Mouse (Mus musculus) gastrocnemius, postnatal 10 days (tissue): ENCODE measurements around the gene Dmrt2. TPM values are rescaled to one million over a fixed set of nuclear protein-coding genes. Genes with fewer than 3 reads are reported as not detected.

Source experiments
- DNase-seq: peaks from one replicate; pipeline ENCODE4 v3.0.0; 2021; ENCODE audit warnings: mixed read lengths
- long read RNA-seq, 2 experiments: library from polyadenylated mRNA; stranded (forward); transcript quantifications; one replicate each; pipeline ENCODE4 v2.0.0; 2021
- total RNA-seq, 2 experiments: library from RNA; stranded (reverse); gene quantifications; 2 replicates each; pipeline ENCODE4 v1.2.3; 2021

Dmrt2 gene
- total RNA-seq: 1 to 10 TPM; 5.3 to 6.4 TPM
- long read RNA-seq, experiment 1, transcript Dmrt2-201 (4 exons, 2,337 nt): major isoform, 12 of 24 reads
- long read RNA-seq, experiment 1, partial matches to known transcripts: 0 of 24 reads
- long read RNA-seq, experiment 1, other reads (novel, unspliced or antisense): 12 of 24 reads
- long read RNA-seq, experiment 2, partial matches to known transcripts: 2 of 12 reads
- long read RNA-seq, experiment 2, other reads (novel, unspliced or antisense): 6 of 12 reads

GRCm38 (mm10) chr19:25672101-25672950 lies at the start of gene Dmrt2:
TSS of gene Dmrt2 (plus strand) at chr19:25672411.
- peak; percentile 75 for DNase-seq

DNA sequence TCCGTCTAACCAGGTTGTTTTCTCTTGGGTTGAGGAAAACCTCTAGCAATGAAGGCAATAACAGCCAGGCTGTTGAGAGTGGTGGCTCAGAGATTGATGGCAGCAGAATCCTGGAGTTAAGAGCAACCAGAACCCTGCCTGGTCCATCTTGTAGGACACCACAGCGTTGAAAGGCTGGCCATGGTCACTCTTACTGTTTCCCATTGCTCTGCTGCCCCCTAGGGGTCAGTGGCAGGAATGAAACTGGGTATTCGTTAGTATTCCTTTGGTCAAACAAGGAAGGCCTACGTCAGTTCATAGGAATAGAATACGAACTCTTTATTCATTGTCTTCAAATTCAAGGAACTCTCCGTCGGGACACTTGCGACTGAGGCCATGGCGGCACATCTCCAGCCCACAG lies 43.7 kb upstream of the Dmrt2 start:
- peak; percentile 73 for DNase-seq

DNA sequence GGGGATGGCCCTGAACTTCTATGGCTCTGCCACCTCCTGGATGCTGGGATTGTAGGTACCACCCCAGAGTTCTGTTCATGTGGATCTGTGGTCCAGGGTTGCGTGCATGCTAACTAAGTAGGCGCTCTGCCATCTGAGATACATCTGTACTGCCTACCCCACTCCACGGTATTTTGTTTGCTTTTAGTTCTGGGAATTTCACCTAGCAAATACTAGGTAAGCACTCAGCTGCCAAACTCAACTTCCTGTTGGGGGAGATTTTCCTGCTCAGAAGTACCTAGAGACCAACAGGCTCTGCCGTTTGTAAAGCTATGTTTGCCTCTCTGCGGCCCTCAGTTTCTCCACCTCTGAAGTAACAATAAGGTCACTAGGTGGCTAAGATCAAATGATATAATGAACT lies 37.1 kb upstream of the Dmrt2 start:
- DNase-seq: no peak

GRCm38 (mm10) chr19:25635622-25636244 lies 36.5 kb upstream of the Dmrt2 start:
- DNase-seq: peak; percentile 72

DNA sequence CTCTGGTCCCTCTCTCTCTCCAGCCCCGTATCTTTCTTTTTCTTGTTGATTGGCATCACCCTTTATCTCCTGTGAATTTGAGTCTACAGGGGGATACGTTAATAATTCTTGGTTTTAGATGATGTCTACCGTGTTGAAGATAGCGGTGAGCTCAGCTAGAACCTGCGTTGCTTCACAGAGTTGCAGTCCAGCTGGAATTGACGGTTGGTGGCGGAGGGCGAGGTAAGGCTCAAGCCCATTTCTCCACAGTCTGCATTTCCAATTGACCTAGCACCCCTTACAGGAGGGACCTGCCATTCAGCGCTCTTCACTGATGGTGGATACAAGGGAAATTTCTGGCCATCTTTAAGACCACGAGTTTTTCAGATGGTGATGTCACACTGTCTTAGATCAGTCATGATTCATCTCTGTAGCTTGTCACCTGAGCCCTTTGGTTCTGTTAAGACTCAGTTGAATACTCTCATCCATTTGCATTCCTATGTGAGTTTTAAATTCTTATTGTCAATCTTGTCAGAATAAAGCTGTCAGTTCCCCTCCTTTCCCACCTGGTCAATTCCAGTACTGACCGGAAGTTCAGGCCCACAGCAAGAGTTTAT lies 33.3 kb upstream of the Dmrt2 start:
- no peak for DNase-seq

- no peak for DNase-seq
Observed at GRCm38 (mm10) chr19:25641786-25642185, 30.4 kb upstream of the Dmrt2 start.

DNA sequence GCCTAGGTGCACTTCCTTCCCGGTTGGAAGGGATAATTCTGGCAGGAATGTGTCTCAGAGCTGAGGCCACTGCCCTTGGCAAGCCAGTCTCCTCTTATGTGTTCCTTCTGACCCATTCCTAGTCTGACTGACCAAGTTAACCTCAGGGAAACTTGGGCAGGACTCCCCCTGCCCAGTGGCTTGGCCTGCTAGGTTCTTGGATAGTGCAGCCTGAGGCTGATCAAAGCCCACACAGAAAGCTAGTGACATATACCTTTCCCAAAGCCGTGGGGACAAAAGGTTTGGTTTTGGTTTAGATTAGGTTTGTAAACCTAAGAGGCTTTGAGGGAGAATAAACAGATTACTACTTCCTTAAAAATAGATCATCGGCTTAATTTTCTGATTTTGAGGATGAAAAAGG lies 25.1 kb upstream of the Dmrt2 start:
- no peak for DNase-seq

- DNase-seq: no peak
Observed at GRCm38 (mm10) chr19:25648701-25649100, 23.5 kb upstream of the Dmrt2 start.

- no peak for DNase-seq
Observed at GRCm38 (mm10) chr19:25650474-25650873, 21.7 kb upstream of the Dmrt2 start.

DNA sequence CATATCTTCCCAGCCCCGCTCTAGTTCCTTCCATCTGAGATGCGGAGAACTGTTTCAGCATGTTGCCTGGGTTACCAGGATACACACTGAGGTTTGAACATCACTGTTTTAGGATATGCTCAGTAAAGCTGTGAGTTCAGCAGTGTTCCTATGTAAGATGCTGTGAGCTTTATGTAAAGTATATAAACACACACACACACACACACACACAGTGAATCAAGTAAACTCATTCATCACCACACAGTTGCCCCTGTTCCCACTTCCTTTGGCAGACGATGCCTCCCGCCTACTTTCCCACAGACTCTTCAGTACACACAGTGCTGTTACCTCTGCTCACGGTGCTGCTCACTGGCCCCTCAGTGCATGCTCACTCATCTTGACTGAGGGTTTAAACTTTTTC lies 19.7 kb upstream of the Dmrt2 start:
- DNase-seq: no peak

GRCm38 (mm10) chr19:25654034-25654749 lies 18.0 kb upstream of the Dmrt2 start:
- no peak for DNase-seq

DNA sequence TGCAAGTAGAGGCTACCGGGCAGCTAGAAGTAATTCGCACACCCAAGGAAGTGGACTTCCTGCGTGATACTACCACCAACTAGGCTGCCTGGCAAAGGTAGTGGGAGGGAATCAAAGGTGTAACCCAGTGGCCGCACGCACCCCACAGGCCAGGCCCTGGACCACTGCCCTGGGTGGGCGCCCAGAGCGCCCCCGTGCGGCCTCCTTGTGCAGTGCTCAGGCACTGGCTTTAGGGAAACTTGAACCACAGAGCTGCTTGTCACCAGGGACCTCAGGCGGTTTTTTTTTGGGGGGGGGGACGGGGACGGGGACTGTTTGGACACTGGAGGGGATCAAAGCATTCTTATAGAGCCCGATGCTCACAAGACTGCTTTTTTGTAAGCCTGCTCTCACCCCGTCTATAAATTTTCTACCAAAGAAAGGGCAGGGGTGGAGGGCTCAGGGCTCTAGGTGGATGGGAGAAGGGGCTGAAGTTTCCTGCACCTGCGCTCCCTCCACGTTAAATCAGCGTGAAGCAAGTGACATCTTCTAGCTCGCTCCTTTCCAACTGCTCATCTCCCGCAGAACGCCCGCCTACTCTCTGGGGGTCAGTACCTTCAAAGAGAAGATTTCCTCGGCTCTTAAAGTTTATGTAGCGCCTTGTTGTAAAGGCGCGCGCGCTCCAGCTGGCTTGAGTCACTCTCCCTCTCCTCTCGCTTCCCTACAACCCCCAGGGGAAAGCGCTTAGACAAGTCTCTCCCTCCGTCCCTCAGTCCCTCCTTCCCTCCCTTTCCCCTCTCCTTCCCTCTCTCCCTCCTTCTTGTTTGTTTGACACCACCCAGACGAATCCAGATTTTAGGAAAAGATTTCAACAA lies 6.5 kb upstream of the Dmrt2 start:
- peak; percentile 28 for DNase-seq

GRCm38 (mm10) chr19:25667836-25668235 lies 4.4 kb upstream of the Dmrt2 start:
- DNase-seq: no peak

DNA sequence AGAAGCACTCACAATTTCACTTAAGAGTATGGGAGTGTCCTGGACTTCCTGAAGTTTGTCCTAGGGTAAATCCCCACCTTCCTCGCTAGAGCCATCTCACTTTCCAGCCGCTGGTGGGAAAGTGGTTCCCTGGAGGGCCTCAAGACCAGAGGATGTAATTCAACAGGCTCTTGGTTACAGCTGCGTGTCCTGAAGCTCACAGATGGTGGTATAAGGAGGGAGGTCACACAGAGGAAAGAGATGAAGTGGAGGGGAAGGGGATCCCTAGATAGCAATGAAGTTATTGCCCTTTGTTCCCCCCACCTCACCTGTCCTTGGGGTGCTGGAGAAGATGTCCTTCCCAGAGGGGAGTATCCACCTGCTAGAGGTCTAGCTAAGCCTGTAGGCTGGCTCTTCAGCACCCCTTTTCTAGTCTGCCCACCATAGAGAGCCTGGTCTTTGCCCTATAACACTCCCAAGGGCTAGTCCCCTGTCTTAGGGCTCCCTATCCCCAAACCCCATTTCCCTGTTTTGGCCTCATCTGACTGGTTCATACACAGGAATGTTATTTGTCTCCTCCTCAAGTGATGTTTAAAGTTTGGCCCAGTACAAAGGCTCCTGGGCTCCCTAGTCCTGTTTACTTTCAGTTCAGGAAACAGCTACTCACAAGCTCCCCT lies 2.5 kb upstream of the Dmrt2 start:
- DNase-seq: no peak

DNA sequence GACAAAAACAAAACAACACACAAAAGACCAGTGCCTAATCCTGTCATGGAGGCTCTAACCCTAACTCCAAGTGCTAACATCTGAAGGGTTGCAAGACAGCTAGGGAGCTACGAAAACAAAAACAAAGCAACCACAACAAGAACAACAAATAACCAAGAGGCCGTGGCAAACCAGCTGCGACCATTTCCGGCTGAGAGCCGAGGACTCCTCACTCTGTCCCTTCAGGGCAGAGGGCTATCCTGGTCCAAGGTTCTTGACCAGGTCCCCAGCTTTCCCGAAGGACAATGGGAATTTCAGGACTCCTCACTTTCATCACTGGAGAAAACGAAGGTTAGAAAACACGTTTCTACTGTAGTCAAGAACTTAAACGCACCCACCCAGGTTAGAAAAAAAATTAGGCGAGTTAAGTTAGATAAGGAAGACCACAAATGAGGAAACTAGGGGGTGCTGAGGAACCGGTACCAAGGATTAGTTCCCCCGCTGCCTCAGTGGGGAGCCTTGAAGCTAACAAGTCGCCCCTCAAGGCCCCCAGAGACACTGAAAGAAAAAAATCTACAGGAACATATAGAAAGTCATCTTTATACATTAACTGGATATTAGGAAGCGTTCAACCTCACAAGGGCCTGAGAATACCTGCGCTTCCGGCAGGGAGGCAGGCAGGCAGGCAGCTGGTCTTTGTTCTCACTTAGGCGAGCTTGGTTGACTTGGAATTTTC lies 1.5 kb upstream of the Dmrt2 start:
- no peak for DNase-seq

- DNase-seq: no peak
Observed at GRCm38 (mm10) chr19:25671681-25672080, 530 bp upstream of the Dmrt2 start.

DNA sequence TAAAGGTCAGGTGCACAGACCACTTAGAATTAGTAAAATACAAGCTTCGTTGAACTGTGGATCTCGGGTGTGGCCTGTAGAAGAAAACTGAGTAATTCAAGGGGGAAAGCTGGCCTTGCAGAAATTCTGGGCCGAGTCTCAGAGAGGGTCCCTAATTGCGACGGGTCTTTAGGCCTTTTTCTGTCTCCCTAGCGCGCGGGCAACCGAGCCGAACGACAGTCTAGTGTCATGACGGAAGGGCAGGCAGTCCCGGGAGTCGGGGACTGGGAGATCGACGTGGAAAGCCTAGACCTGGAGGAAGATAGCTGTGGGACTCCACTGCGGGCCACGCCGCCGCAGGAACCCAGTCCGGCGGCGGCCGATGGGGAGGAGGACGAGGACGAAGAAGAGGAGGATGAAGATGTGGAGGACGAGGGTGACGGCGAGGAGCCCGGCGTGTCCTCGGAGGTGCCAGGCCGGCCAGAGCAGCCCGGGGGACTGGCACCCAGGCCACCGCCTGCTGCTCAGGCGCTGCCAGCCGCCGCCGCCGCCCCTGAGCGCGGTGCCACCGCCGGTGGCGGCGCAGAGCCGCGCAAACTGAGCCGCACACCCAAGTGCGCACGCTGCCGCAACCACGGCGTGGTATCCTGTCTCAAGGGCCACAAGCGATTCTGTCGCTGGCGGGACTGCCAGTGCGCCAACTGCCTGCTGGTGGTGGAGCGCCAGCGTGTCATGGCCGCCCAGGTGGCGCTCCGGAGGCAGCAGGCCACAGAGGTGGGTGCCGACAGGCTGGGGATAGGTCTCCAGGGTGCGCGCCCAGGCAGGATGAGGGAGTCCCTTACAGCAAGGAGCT lies 1.2 kb downstream of the Dmrt2 start:
- peak; percentile 31 for DNase-seq

DNA sequence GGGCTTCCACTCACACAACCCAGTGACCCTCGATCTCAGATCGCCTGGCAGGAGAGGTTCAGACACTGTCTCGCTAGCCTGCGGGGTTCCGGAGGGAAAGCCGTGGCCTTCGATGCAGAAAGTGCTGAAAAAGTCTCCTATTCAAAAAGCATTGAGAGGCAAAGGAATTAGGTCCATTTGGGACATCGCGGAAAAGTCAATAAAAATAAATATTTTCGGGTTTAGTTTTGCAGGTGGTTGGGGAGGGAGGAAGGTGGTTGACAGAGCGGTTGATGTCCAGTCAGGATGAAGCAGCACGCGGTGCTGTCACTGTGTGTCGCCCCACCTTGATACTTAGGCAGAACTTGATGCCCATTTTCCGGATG lies 1.8 kb downstream of the Dmrt2 start:
- no peak for DNase-seq

DNA sequence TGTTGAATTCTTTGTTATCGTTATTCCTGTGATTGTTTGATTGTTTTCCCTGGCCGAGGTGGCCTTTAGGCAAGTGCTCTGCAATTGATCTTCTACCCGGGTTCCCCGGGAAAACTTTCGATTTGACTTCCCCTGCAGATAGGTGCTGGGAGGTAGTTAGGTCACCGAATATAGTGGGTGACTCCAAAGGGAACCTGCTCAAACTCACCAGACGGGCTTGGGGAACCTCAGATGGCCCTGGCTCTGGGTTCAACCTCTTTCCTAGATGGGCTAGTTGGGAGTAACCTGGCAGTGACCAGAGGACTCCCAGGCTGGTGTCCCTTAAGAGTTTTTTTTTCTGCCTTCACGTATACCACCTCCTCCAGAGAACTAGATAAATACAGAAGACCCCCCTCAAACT lies 2.5 kb downstream of the Dmrt2 start:
- no peak for DNase-seq
